Mouse (Mus musculus) kidney, adult 8-10 months (tissue): ENCODE measurements at regions not wholly inside any gene's neighbourhood (a gene's known extent, or its start where the extent isn't known, plus 50 kb on each side); places are given as distances from the start of the nearest gene placed in this dataset.

Experiments used
- DNase-seq, 2 experiments: peaks; one replicate each; pipeline ENCODE4 v3.0.0; 2022

- DNase-seq, result no peak
Measured at GRCm38 (mm10) chr3:101224091-101224490, 63.6 kb downstream of the Cd2 start.

GRCm38 (mm10) chr3:101219897-101220296, 67.8 kb downstream of the Cd2 start:
- DNase-seq, result no peak

- DNase-seq, result no peak
Measured at GRCm38 (mm10) chr3:101216711-101217110, 71.0 kb downstream of the Cd2 start.

- no peak for DNase-seq
Measured at GRCm38 (mm10) chr3:101213212-101213562, 74.6 kb downstream of the Cd2 start.

- DNase-seq, result no peak
Measured at GRCm38 (mm10) chr3:101212403-101213211, 75.1 kb downstream of the Cd2 start.

GRCm38 (mm10) chr3:101211936-101212335, 75.8 kb downstream of the Cd2 start:
- no peak for DNase-seq

- DNase-seq, result no peak
Measured at GRCm38 (mm10) chr3:101209546-101209945, 78.2 kb downstream of the Cd2 start.

- no peak for DNase-seq
Measured at GRCm38 (mm10) chr3:101208751-101209150, 79.0 kb downstream of the Cd2 start.

GRCm38 (mm10) chr3:101206172-101206571, 81.6 kb downstream of the Cd2 start:
- DNase-seq, result peak in 1 of 2 experiments; percentile 6

GRCm38 (mm10) chr3:101194725-101195124, 84.6 kb upstream of the Ptgfrn start:
- DNase-seq, result no peak

- DNase-seq, result no peak
Measured at GRCm38 (mm10) chr3:101194319-101194718, 84.2 kb upstream of the Ptgfrn start.

- no peak for DNase-seq
Measured at GRCm38 (mm10) chr3:101191298-101191986, 81.4 kb upstream of the Ptgfrn start.

- DNase-seq, result no peak
Measured at GRCm38 (mm10) chr3:101181958-101182357, 71.9 kb upstream of the Ptgfrn start.

GRCm38 (mm10) chr3:101173954-101174353, 63.9 kb upstream of the Ptgfrn start:
- no peak for DNase-seq

GRCm38 (mm10) chr3:101170037-101171019, 60.2 kb upstream of the Ptgfrn start:
- DNase-seq, result no peak

- DNase-seq, result no peak
Measured at GRCm38 (mm10) chr3:101167026-101167425, 56.9 kb upstream of the Ptgfrn start.

GRCm38 (mm10) chr3:101166580-101166979, 56.5 kb upstream of the Ptgfrn start:
- DNase-seq, result no peak

- no peak for DNase-seq
Measured at GRCm38 (mm10) chr3:101165261-101165660, 55.2 kb upstream of the Ptgfrn start.

GRCm38 (mm10) chr3:101164771-101165170, 54.7 kb upstream of the Ptgfrn start:
- no peak for DNase-seq

GRCm38 (mm10) chr3:101163991-101164434, 53.9 kb upstream of the Ptgfrn start:
- DNase-seq, result no peak

- DNase-seq, result no peak
Measured at GRCm38 (mm10) chr3:101163160-101163990, 53.3 kb upstream of the Ptgfrn start.

GRCm38 (mm10) chr3:101162536-101163159, 52.6 kb upstream of the Ptgfrn start:
- no peak for DNase-seq
